Mouse (Mus musculus) testis, adult 2 months (tissue): ENCODE results near the gene Qpct.

Experiments used
- CTCF ChIP-seq: fragments of 200-500 bp; IDR thresholded peaks from 2 replicates; pipeline ENCODE4 v1.5.1; 2012; ENCODE audit warnings: low read depth, mild to moderate bottlenecking, inconsistent platforms, low read length, moderate library complexity; ENCODE audit not compliant: control insufficient read depth, insufficient read depth, insufficient replicate concordance
- POLR2A ChIP-seq: fragments of 200-500 bp; IDR thresholded peaks from 2 replicates; pipeline ENCODE4 v1.6.1; 2012; ENCODE audit warnings: low read depth, mild to moderate bottlenecking, inconsistent platforms, low read length, moderate library complexity; ENCODE audit not compliant: control insufficient read depth

DNA sequence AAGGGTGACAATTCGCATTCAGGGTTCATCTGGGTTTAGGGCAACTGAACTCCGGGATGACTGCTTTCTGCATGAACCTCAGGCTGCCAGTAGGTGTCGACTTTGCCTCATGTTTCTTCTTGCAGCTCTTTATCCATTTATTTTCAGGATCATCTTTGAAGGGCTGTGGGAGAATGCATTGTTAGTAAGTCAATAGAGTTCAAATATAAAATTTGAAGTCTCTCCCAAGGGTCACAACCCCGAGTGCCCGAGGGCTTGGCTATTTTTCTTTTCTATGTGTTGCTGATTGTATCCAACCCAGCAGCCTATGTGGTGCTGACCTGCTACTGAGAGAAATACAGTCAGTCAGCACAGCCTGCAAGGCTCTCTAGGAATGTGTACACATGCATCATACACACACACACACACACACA, 59.2 kb downstream of the Qpct start:
- no peak for TF ChIP-seq POLR2A
- TF ChIP-seq CTCF: peak; percentile 36; the same call in 1 of the 2 replicates
